Mouse (Mus musculus): ENCODE results near the gene Fstl4.

DNA sequence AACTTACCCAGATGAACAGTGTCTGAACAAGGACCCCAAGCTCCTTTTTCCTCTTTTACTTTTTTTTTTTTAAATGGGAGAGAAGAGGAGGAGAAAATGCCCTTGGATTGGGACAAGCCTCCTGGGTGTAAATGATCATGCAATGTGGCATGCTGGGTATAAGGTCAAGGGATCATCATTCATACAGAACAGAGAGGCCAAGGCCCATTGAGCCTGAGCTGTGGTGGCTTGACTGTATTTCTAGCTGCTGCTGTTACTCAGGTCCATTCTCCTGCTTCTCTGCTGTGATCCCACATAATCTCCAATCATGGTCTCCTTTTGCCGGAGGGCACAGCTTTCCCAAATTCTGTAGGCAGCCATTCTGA, 67.9 kb downstream of the Fstl4 start:
- TF ChIP-seq CTCF (IDR thresholded peaks at IDR 0.05; ENCODE audit: low read depth), result no peak
- no peak for TF ChIP-seq EP300 (IDR thresholded peaks at IDR 0.05; ENCODE audit: low read depth)

Data from liver, postnatal 0 days (tissue).